Mouse (Mus musculus) liver (tissue): ENCODE results near the gene Prdx3.
A peak's percentile ranks its signal among the peaks of the same experiment; 100 is the strongest.
"Not testable (repeated sequence)": the region's sequence is repeated elsewhere in the genome, so short reads cannot be mapped to it uniquely, and the experiment has no call there.

Experiments
- DNase-seq: peaks from one replicate; pipeline ENCODE4 v3.0.0-alpha.2; 2020; ENCODE audit warnings: mixed read lengths

The Prdx3 gene

GRCm38 (mm10) chr19:60874064-60874694 is at the start of gene Prdx3:
Prdx3 (minus strand) TSS chr19:60874556.
- DNase-seq, result peak; percentile 99

GRCm38 (mm10) chr19:60916869-60917570 is 42.7 kb upstream of the Prdx3 start:
- no peak for DNase-seq

GRCm38 (mm10) chr19:60915862-60916261 is 41.5 kb upstream of the Prdx3 start:
- no peak for DNase-seq

- DNase-seq, result no peak
These were observed 40.9 kb upstream of the Prdx3 start for GRCm38 (mm10) chr19:60915236-60915635.

- DNase-seq, result no peak
These were observed 37.3 kb upstream of the Prdx3 start for GRCm38 (mm10) chr19:60911653-60912052.

- no peak for DNase-seq
These were observed 35.9 kb upstream of the Prdx3 start for GRCm38 (mm10) chr19:60910304-60910703.

GRCm38 (mm10) chr19:60905477-60905876 is 31.1 kb upstream of the Prdx3 start:
- DNase-seq, result no peak

- no peak for DNase-seq
These were observed 29.6 kb upstream of the Prdx3 start for GRCm38 (mm10) chr19:60903971-60904370.

GRCm38 (mm10) chr19:60903139-60903538 is 28.8 kb upstream of the Prdx3 start:
- DNase-seq, result no peak

- DNase-seq, result no peak
These were observed 21.0 kb upstream of the Prdx3 start for GRCm38 (mm10) chr19:60895251-60895880.

GRCm38 (mm10) chr19:60891934-60892547 is 17.7 kb upstream of the Prdx3 start:
- DNase-seq, result peak; percentile 83

- no peak for DNase-seq
These were observed 16.7 kb upstream of the Prdx3 start for GRCm38 (mm10) chr19:60891123-60891470.

GRCm38 (mm10) chr19:60890391-60891122 is 16.2 kb upstream of the Prdx3 start:
- DNase-seq, result no peak

GRCm38 (mm10) chr19:60889714-60890315 is 15.5 kb upstream of the Prdx3 start, which contains the start of gene Grk5:
Grk5 (plus strand) TSS chr19:60889749.
- DNase-seq, result peak; percentile 97

GRCm38 (mm10) chr19:60889101-60889713 is 14.9 kb upstream of the Prdx3 start:
- DNase-seq, result peak; percentile 74

- DNase-seq, result peak; percentile 40
These were observed 13.3 kb upstream of the Prdx3 start for GRCm38 (mm10) chr19:60887637-60888036.

- DNase-seq, result no peak
These were observed 8.8 kb upstream of the Prdx3 start for GRCm38 (mm10) chr19:60883129-60883528.

- DNase-seq, result peak; percentile 49
These were observed 855 bp downstream of the Prdx3 start for GRCm38 (mm10) chr19:60873501-60873900.

- DNase-seq, result peak; percentile 56
These were observed 2.1 kb downstream of the Prdx3 start for GRCm38 (mm10) chr19:60872272-60872671.

- no peak for DNase-seq
These were observed 3.0 kb downstream of the Prdx3 start for GRCm38 (mm10) chr19:60871366-60871765.

GRCm38 (mm10) chr19:60870489-60870888 is 3.9 kb downstream of the Prdx3 start:
- DNase-seq, result no peak

GRCm38 (mm10) chr19:60866169-60866568 is 8.2 kb downstream of the Prdx3 start:
- DNase-seq, result not testable (repeated sequence)
